Mouse (Mus musculus) megakaryocyte, embryonic 14.5 days (primary cell): ENCODE data around the gene Palm3. TPM values are rescaled to one million over a fixed set of nuclear protein-coding genes. Genes with fewer than 3 reads are reported as not detected.

ENCODE experiments used
- H3K27me3 ChIP-seq: replicated peaks from 2 replicates; pipeline ENCODE3; 2012; ENCODE audit warnings: inconsistent platforms
- H3K36me3 ChIP-seq: replicated peaks from 2 replicates; pipeline ENCODE3; 2012; ENCODE audit warnings: low read length, inconsistent platforms, mixed read lengths
- H3K4me1 ChIP-seq: 2 replicates; pipeline ENCODE4 v1.6.1; 2012; ENCODE audit warnings: inconsistent platforms
- H3K4me3 ChIP-seq: replicated peaks from 2 replicates; pipeline ENCODE3; 2012; ENCODE audit warnings: moderate library complexity, mild to moderate bottlenecking, inconsistent platforms
- H3K9me3 ChIP-seq: 2 replicates; pipeline ENCODE4 v1.6.1; 2012; ENCODE audit warnings: inconsistent platforms
- FLI1 ChIP-seq: IDR thresholded peaks from 2 replicates; pipeline ENCODE4 v1.6.1; 2012; ENCODE audit warnings: low read length, inconsistent platforms, mixed read lengths
- GATA1 ChIP-seq: IDR thresholded peaks from 3 replicates; pipeline ENCODE4 v1.6.1; 2012; ENCODE audit warnings: mixed read lengths, low read length, inconsistent platforms, borderline replicate concordance
- polyA plus RNA-seq: library from polyadenylated mRNA; stranded (reverse); fragments of >175 nt; gene quantifications from 2 replicates; pipeline ENCODE4 v1.2.3, GENCODE M21; 2012; ENCODE audit warnings: low replicate concordance; ENCODE audit not compliant: insufficient read depth

Palm3 gene
- polyA plus RNA-seq, 1 experiment: not detected

GRCm38 (mm10) chr8:84023631-84024030, 2.4 kb downstream of the Palm3 start:
- peaks cover 34% of the 10 kb centered on the region for H3K4me1 ChIP-seq
- H3K27me3 ChIP-seq: peaks cover 88% of the 10 kb centered on the region
- no peaks in the 10 kb centered on the region for H3K36me3 ChIP-seq
- H3K9me3 ChIP-seq: no peaks in the 10 kb centered on the region
- no peak overlapping the region for H3K4me3 ChIP-seq
- TF ChIP-seq FLI1 (no peak), GATA1 (no peak)

GRCm38 (mm10) chr8:84024171-84024570, 2.9 kb downstream of the Palm3 start:
- H3K4me3 ChIP-seq: no peak overlapping the region
- H3K9me3 ChIP-seq: no peaks in the 10 kb centered on the region
- H3K27me3 ChIP-seq: peaks cover 90% of the 10 kb centered on the region
- TF ChIP-seq FLI1: no peak
- no peak for TF ChIP-seq GATA1
- no peaks in the 10 kb centered on the region for H3K36me3 ChIP-seq
- H3K4me1 ChIP-seq: peaks cover 34% of the 10 kb centered on the region

- Histone ChIP-seq H3K9me3 (no peaks in the 10 kb centered on the region), H3K27me3 (peaks cover 84% of the 10 kb centered on the region), H3K4me1 (peaks cover 34% of the 10 kb centered on the region), H3K36me3 (peaks cover 7% of the 10 kb centered on the region), H3K4me3 (peak overlapping the region; percentile 85)
- TF ChIP-seq GATA1 (no peak), FLI1 (no peak)
These were observed 4.6 kb downstream of the Palm3 start for GRCm38 (mm10) chr8:84025863-84026262.

GRCm38 (mm10) chr8:84027449-84027848, 6.2 kb downstream of the Palm3 start:
- H3K27me3 ChIP-seq: peaks cover 68% of the 10 kb centered on the region
- TF ChIP-seq FLI1 (no peak), GATA1 (no peak)

GRCm38 (mm10) chr8:84029272-84029671, 8.0 kb downstream of the Palm3 start:
- Histone ChIP-seq H3K9me3 (no peaks in the 10 kb centered on the region), H3K36me3 (peaks cover 41% of the 10 kb centered on the region), H3K27me3 (peaks cover 50% of the 10 kb centered on the region), H3K4me3 (no peak overlapping the region), H3K4me1 (peaks cover 21% of the 10 kb centered on the region)
- TF ChIP-seq GATA1 (no peak), FLI1 (no peak)

More at GRCm38 (mm10) chr8:84027449-84027848, 6.2 kb downstream of the Palm3 start:
- Histone ChIP-seq H3K9me3 (no peaks in the 10 kb centered on the region), H3K36me3 (peaks cover 22% of the 10 kb centered on the region), H3K4me1 (peaks cover 33% of the 10 kb centered on the region), H3K4me3 (no peak overlapping the region)

GRCm38 (mm10) chr8:84032777-84033176, 11.5 kb downstream of the Palm3 start:
- Histone ChIP-seq H3K27me3 (peaks cover 19% of the 10 kb centered on the region), H3K36me3 (peaks cover 67% of the 10 kb centered on the region), H3K9me3 (no peaks in the 10 kb centered on the region), H3K4me1 (no peaks in the 10 kb centered on the region), H3K4me3 (no peak overlapping the region)
- TF ChIP-seq FLI1 (no peak), GATA1 (no peak)

GRCm38 (mm10) chr8:84038015-84038414, 16.7 kb downstream of the Palm3 start:
- Histone ChIP-seq H3K27me3 (peaks cover 3% of the 10 kb centered on the region), H3K36me3 (peaks cover 67% of the 10 kb centered on the region), H3K4me1 (peaks cover 28% of the 10 kb centered on the region), H3K4me3 (no peak overlapping the region), H3K9me3 (no peaks in the 10 kb centered on the region)
- no peak for TF ChIP-seq GATA1
- TF ChIP-seq FLI1: no peak

GRCm38 (mm10) chr8:84039050-84039449, 17.8 kb downstream of the Palm3 start:
- Histone ChIP-seq H3K4me3 (no peak overlapping the region), H3K4me1 (peaks cover 36% of the 10 kb centered on the region), H3K36me3 (peaks cover 57% of the 10 kb centered on the region), H3K27me3 (peaks cover 7% of the 10 kb centered on the region), H3K9me3 (no peaks in the 10 kb centered on the region)
- TF ChIP-seq GATA1 (no peak), FLI1 (no peak)

- H3K27me3 ChIP-seq: peaks cover 18% of the 10 kb centered on the region
- H3K9me3 ChIP-seq: peaks cover 4% of the 10 kb centered on the region; the same call in 1 of the 2 replicates
- peak within 1 kb of the TSS; percentile 98 for H3K4me3 ChIP-seq
- TF ChIP-seq FLI1 (no peak), GATA1 (no peak)
- H3K36me3 ChIP-seq: peaks cover 30% of the 10 kb centered on the region
- H3K4me1 ChIP-seq: peaks cover 43% of the 10 kb centered on the region
These were observed 21.0 kb downstream of the Palm3 start, which contains the start of gene Il27ra for GRCm38 (mm10) chr8:84042066-84042947. Il27ra (minus strand) TSS chr8:84042589.

GRCm38 (mm10) chr8:84042948-84043342, 21.7 kb downstream of the Palm3 start:
- Histone ChIP-seq H3K4me1 (peaks cover 43% of the 10 kb centered on the region), H3K9me3 (peaks cover 4% of the 10 kb centered on the region; the same call in 1 of the 2 replicates), H3K27me3 (peaks cover 21% of the 10 kb centered on the region), H3K4me3 (peak overlapping the region; percentile 98), H3K36me3 (peaks cover 27% of the 10 kb centered on the region)
- TF ChIP-seq GATA1 (no peak), FLI1 (no peak)
